Mouse (Mus musculus) E14TG2a.4 (cell line): ENCODE data around the gene 1110051M20Rik.

Experiments used
- CTCF ChIP-seq: conservative IDR thresholded peaks from 2 replicates; pipeline ENCODE4 v1.5.1; 2014; ENCODE audit warnings: low read length
- POU5F1 ChIP-seq: IDR thresholded peaks from 2 replicates; pipeline ENCODE4 v1.6.1; 2014; ENCODE audit warnings: low read length, borderline replicate concordance

GRCm38 (mm10) chr2:91335128-91335527 is 109.4 kb downstream of the 1110051M20Rik start:
- TF ChIP-seq CTCF (no peak), POU5F1 (no peak)
